ENCODE assay signal across 23 mouse cellular contexts in genomic region chr5:112935436-112935835, GRCm38 (mm10). TPM values are rescaled to one million over a fixed set of nuclear protein-coding genes. Genes with fewer than 3 reads are reported as not detected.
"Had no signal": no experiment of that assay in that cellular context is flagged by ENCODE, and none has a peak within 500 bp of the region (broad histone marks: within the 10 kb centered on the region; RNA-seq: fewer than 3 reads in every experiment).

No protein-coding gene starts in this region.

- H3K9ac ChIP-seq: heart, embryonic 12.5 days; hindbrain, embryonic 12.5 days; hindbrain, embryonic 14.5 days; kidney, embryonic 15.5 days; limb, embryonic 12.5 days had no signal

- H3K9me3 ChIP-seq: heart, embryonic 10.5 days; heart, embryonic 12.5 days; hindbrain, embryonic 10.5 days; hindbrain, embryonic 12.5 days; kidney, embryonic 15.5 days; limb, embryonic 10.5 days; limb, embryonic 12.5 days had no signal

- H3K4me3 ChIP-seq: gastrocnemius, adult 2 months; heart, embryonic 10.5 days; heart, embryonic 12.5 days; hindbrain, embryonic 10.5 days; hindbrain, embryonic 12.5 days; kidney, embryonic 15.5 days; layer of hippocampus, adult 2 months; left cerebral cortex, adult 2 months; limb, embryonic 10.5 days; limb, embryonic 12.5 days had no signal

- H3K27ac ChIP-seq: gastrocnemius, adult 2 months; heart, embryonic 10.5 days; hindbrain, embryonic 10.5 days; hindbrain, embryonic 12.5 days; hindbrain, embryonic 14.5 days; kidney, embryonic 15.5 days; layer of hippocampus, adult 2 months; left cerebral cortex, adult 2 months; limb, embryonic 10.5 days; limb, embryonic 12.5 days had no signal

- DNase-seq: gastrocnemius, adult 2 months; gastrocnemius, postnatal 10 days; gastrocnemius, postnatal 25 days; heart, adult 18-20 months; heart, postnatal 10 days; heart, postnatal 4 days; kidney, postnatal 4 days; liver had no signal

- H3K4me2 ChIP-seq: heart, embryonic 12.5 days; hindbrain, embryonic 12.5 days; hindbrain, embryonic 14.5 days; kidney, embryonic 15.5 days; limb, embryonic 12.5 days; liver, embryonic 11.5 days had no signal

- H3K4me1 ChIP-seq: hindbrain, embryonic 12.5 days had no signal

- H3K27me3 ChIP-seq: heart, embryonic 12.5 days; hindbrain, embryonic 12.5 days; kidney, embryonic 15.5 days; limb, embryonic 12.5 days had no signal

- ATAC-seq: forebrain, embryonic 16.5 days; hindbrain, embryonic 16.5 days; inflammation-experienced regulatory T-cells, adult 6 months; intestine, embryonic 16.5 days had no signal

- H3K36me3 ChIP-seq: hindbrain, embryonic 10.5 days; limb, embryonic 10.5 days had no signal

RNA-seq across cellular contexts. Expression of gene Myo18b, which starts 39.3 kb away (rescaled TPM):
- polyA plus RNA-seq: inflammation-experienced regulatory T-cells, adult 6 months had no signal
